Mouse (Mus musculus): ENCODE results near the gene Slc2a9. TPM values are rescaled to one million over a fixed set of nuclear protein-coding genes. Genes with fewer than 3 reads are reported as not detected.

Gene Slc2a9
- polyA plus RNA-seq, 1 experiment = 1.1 TPM

DNA sequence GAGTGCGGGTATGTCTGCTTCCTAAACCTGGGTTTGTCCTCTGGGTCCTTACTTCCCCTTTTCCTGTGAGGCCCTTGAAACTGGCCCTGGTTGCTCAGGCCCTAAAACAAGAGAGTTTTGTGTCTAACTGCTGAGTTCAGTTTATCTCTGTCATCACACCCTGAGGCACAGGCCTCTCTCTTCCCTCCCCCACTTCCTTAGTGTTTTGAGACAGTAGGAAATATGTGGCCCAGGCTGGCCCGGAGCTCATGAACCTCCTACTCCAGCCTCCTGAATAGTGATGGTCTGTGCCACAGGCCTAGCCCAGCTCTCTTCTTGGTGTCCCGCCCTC is 2.5 kb upstream of the Slc2a9 start:
- H3K36me3 ChIP-seq (replicated peaks; ENCODE audit: low read length) = peaks cover 8% of the 10 kb centered on the region
- TF ChIP-seq FLI1 (IDR thresholded peaks at IDR 0.05; ENCODE audit: low read length) (no peak), GATA1 (IDR thresholded peaks at IDR 0.05; ENCODE audit: borderline replicate concordance, low read length) (no peak)
- peaks cover 12% of the 10 kb centered on the region for H3K9me3 ChIP-seq
- no peaks in the 10 kb centered on the region for H3K27me3 ChIP-seq (replicated peaks)
- H3K4me3 ChIP-seq (replicated peaks) = no peak overlapping the region
- H3K4me1 ChIP-seq = peaks cover 58% of the 10 kb centered on the region

DNA sequence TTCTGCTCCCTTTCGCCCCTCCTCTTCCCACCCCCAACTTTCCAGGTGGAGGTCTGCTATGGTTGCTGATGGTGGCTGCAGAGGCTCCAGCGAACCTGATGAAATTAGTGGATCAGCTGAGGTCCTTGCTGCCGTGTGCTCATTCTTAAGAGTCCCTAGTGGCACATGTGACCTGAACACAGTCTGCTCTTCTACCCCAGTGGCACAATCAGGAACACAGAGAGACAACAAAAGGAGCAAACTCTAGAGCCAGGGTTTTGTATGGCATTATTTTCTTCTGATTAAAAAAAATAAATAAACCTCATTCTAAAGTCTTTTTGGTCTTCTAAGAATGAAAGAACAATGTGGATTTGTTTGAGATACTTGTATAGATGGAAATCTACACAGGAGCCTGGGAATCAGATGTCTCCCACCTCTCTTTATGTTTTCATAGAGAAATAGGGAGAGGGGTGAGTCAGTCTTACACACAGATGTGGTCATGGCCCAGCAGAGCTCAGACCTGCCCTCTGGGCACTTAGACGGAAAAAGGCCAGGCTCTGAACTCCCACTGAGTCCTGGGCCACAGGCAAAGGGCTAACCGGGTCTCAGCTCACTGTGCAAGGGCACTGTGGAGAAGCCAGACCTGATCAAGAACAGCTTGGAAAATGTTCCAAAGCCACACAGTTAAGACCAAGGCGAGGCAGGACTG is 1.9 kb upstream of the Slc2a9 start:
- Histone ChIP-seq H3K9me3 (peaks cover 11% of the 10 kb centered on the region), H3K27me3 (replicated peaks) (no peaks in the 10 kb centered on the region), H3K4me3 (replicated peaks) (no peak overlapping the region), H3K4me1 (peaks cover 58% of the 10 kb centered on the region), H3K36me3 (replicated peaks; ENCODE audit: low read length) (peaks cover 8% of the 10 kb centered on the region)
- TF ChIP-seq FLI1 (IDR thresholded peaks at IDR 0.05; ENCODE audit: low read length) = no peak
- no peak for TF ChIP-seq GATA1 (IDR thresholded peaks at IDR 0.05; ENCODE audit: borderline replicate concordance, low read length)

DNA sequence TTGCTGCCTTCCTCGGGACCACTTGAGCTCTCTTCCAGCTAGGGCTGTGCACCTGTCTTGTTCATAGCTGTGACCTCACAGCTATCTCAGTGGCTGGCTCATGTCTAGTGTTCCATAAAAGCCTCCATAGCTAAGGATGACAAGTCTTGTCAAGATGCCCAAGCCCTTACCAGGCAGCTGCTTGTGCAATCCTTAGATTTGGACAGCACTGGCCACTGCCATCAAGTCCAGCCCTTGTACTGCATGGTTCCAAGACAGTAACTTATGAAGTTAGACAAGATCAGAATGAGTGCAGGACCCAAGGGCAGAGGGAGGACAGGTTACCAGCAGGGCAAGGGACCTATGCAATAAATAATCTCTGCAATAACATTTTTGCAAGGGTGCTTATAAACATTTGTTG is 1.2 kb upstream of the Slc2a9 start:
- H3K36me3 ChIP-seq (replicated peaks; ENCODE audit: low read length) = peaks cover 1% of the 10 kb centered on the region
- H3K9me3 ChIP-seq = peaks cover 3% of the 10 kb centered on the region
- no peak overlapping the region for H3K4me3 ChIP-seq (replicated peaks)
- no peaks in the 10 kb centered on the region for H3K27me3 ChIP-seq (replicated peaks)
- no peak for TF ChIP-seq FLI1 (IDR thresholded peaks at IDR 0.05; ENCODE audit: low read length)
- TF ChIP-seq GATA1 (IDR thresholded peaks at IDR 0.05; ENCODE audit: borderline replicate concordance, low read length) = no peak
- peaks cover 58% of the 10 kb centered on the region for H3K4me1 ChIP-seq

DNA sequence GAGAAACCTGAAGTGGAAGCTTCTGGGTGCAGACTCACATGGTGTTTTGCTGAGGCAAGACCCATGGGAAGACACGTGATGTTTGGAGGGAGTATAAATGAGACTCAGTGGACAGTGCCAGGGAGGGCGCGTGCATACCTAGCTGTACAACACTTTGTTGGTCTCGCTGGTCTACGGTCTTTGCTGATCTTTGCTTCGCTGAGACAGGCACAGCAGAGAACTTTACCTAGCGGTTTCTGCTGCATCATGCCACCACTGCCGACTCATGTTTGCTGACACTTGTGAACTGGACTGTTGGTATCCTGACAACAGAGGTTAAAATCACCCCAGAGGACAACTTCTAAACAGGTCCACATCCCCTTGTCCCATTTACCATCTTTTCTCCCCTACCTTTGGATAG is 2.9 kb downstream of the Slc2a9 start:
- H3K9me3 ChIP-seq = peaks cover 11% of the 10 kb centered on the region
- TF ChIP-seq GATA1 (IDR thresholded peaks at IDR 0.05; ENCODE audit: borderline replicate concordance, low read length) = no peak
- TF ChIP-seq FLI1 (IDR thresholded peaks at IDR 0.05; ENCODE audit: low read length) = no peak
- H3K36me3 ChIP-seq (replicated peaks; ENCODE audit: low read length) = no peaks in the 10 kb centered on the region
- peaks cover 8% of the 10 kb centered on the region for H3K27me3 ChIP-seq (replicated peaks)
- peaks cover 48% of the 10 kb centered on the region for H3K4me1 ChIP-seq
- peak overlapping the region; percentile 57 for H3K4me3 ChIP-seq (replicated peaks)

DNA sequence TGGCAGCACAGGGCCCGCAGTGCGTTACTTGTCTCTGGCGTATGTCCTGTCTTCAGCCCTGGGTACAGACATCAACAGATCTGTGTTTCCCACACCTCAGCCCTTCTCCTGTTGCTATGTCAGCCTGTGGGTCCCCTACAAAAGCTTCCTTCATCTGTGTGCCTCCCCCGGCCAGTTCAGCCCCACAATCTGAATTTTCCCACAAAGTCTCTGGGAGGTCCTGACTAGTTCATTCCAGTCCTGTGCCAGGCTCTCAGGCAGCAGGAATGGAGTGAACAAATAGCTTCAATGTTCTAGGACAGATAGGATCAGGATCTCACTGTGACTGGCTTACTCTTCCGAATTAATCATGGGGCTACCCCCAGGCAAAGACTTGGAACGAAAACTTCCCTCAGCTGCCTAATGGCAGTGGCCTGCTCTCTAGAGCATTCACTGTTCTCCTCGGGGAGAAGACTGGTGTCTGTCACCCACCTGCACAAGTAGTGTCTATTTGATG is 3.6 kb downstream of the Slc2a9 start:
- Histone ChIP-seq H3K36me3 (replicated peaks; ENCODE audit: low read length) (no peaks in the 10 kb centered on the region), H3K4me1 (peaks cover 41% of the 10 kb centered on the region), H3K9me3 (peaks cover 15% of the 10 kb centered on the region), H3K4me3 (replicated peaks) (no peak overlapping the region), H3K27me3 (replicated peaks) (peaks cover 8% of the 10 kb centered on the region)
- TF ChIP-seq GATA1 (IDR thresholded peaks at IDR 0.05; ENCODE audit: borderline replicate concordance, low read length) (no peak), FLI1 (IDR thresholded peaks at IDR 0.05; ENCODE audit: low read length) (no peak)

DNA sequence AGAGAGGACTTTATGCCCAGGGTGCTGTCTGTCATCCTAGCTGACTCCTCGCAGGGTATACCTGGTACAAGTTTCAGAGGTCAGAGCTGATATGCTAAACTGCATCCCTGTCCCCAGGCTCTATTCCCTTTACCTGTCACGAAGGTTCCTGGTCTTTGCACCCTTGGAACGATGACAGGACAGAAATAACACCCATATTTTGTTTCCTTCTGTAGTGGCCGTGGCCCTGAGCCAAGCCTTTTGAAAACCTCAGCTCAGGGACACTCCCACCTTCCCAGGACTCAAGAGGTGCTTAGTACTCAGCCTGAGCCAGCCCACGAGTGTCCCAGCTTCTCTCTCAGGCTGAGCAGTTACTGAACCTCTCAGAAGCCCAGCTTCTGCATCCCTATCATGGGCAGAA is 4.5 kb downstream of the Slc2a9 start:
- no peaks in the 10 kb centered on the region for H3K36me3 ChIP-seq (replicated peaks; ENCODE audit: low read length)
- no peak overlapping the region for H3K4me3 ChIP-seq (replicated peaks)
- TF ChIP-seq GATA1 (IDR thresholded peaks at IDR 0.05; ENCODE audit: borderline replicate concordance, low read length) (no peak), FLI1 (IDR thresholded peaks at IDR 0.05; ENCODE audit: low read length) (no peak)
- peaks cover 43% of the 10 kb centered on the region for H3K4me1 ChIP-seq
- peaks cover 24% of the 10 kb centered on the region for H3K9me3 ChIP-seq
- H3K27me3 ChIP-seq (replicated peaks) = peaks cover 8% of the 10 kb centered on the region

DNA sequence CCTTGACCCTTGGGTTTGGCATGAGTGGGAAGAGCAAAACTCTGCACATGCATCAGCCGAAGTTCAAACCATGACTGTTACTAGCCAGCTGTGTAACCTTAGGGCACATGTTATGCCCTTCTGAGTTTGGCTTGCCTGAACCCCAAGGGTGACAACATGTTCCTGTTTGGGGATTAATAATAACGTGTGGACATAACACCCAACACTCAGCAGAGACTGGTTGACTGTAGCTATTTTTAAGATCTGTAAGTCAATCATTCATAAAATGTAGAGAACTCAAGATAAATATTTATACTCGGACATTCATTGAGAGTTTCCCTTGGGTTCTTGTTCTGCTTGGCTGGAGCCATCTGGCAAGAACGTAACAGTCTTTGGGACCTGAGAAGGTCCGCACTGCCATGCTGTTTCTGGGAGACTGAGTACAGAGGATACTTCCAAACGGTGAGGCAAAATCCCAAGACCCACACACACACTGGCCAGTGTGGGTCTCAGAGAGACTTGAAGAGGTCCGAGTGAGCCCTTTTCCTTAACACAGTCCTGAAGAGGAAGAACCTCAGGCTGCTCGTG is 6.4 kb downstream of the Slc2a9 start:
- Histone ChIP-seq H3K4me3 (replicated peaks) (no peak overlapping the region), H3K36me3 (replicated peaks; ENCODE audit: low read length) (no peaks in the 10 kb centered on the region), H3K4me1 (peaks cover 26% of the 10 kb centered on the region), H3K9me3 (peaks cover 31% of the 10 kb centered on the region), H3K27me3 (replicated peaks) (peaks cover 15% of the 10 kb centered on the region)
- TF ChIP-seq GATA1 (IDR thresholded peaks at IDR 0.05; ENCODE audit: borderline replicate concordance, low read length) (no peak), FLI1 (IDR thresholded peaks at IDR 0.05; ENCODE audit: low read length) (no peak)

DNA sequence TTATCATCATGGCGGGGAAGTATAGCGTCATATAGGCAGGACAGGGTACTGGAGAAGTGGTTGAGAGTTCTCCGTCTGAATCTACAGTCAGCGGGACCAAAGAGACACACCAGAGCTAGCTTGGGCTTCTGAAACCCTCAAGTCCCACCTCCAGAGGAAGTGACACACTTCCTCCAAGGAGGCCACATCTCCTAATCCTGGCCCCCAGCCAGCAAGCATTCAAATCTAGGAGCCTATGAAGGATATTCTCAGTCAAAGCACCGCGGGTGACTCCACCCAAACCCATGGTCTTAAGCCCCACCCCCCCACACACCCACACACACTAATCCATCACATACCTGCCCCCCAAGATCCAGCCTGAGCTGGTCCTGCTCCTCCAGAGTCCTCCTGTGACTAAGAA is 9.1 kb downstream of the Slc2a9 start:
- H3K36me3 ChIP-seq (replicated peaks; ENCODE audit: low read length) = no peaks in the 10 kb centered on the region
- H3K27me3 ChIP-seq (replicated peaks) = peaks cover 23% of the 10 kb centered on the region
- H3K9me3 ChIP-seq = peaks cover 31% of the 10 kb centered on the region
- no peak overlapping the region for H3K4me3 ChIP-seq (replicated peaks)
- no peak for TF ChIP-seq GATA1 (IDR thresholded peaks at IDR 0.05; ENCODE audit: borderline replicate concordance, low read length)
- no peak for TF ChIP-seq FLI1 (IDR thresholded peaks at IDR 0.05; ENCODE audit: low read length)
- H3K4me1 ChIP-seq = peaks cover 16% of the 10 kb centered on the region

DNA sequence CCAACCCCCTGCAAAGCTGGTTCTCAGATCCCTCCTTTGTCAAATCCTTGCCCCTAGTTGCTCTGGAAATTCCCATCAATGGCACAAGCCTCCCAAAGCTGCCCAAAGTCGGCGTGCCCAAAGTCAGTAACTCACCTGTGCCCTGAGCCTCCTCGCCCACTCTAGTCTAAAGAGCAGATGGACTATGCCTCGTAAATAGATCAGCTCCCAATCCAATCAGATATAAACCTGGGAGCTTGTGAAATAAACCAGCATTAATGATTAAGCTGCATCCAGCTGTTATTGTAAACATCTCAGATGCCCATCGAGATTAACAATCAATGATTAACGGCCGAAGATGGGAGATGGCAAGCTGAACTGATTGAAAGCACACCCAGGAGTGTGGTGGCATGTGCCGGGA is 11.2 kb downstream of the Slc2a9 start:
- no peak overlapping the region for H3K4me3 ChIP-seq (replicated peaks)
- H3K4me1 ChIP-seq = peaks cover 14% of the 10 kb centered on the region

DNA sequence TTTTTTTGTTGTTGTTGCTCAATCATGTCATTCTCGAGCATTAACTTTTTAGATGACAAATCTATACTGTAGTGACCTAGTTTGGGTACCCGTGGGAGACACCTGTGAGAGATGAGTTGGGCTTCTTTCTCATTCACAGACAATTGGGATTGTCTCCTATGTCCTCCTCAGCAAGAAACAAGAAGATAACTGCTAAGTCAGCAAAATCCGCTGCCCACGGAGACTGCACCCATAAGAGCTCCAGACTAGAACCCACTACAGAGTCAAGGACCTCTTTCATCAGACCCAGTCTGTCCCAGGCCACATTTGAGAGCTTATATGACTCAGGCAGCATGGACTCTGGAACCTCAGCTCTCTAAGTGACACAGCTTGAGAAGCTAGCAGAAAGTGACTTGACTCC is 13.2 kb downstream of the Slc2a9 start:
- Histone ChIP-seq H3K4me1 (peaks cover 19% of the 10 kb centered on the region), H3K27me3 (replicated peaks) (peaks cover 29% of the 10 kb centered on the region), H3K36me3 (replicated peaks; ENCODE audit: low read length) (no peaks in the 10 kb centered on the region), H3K4me3 (replicated peaks) (no peak overlapping the region), H3K9me3 (peaks cover 19% of the 10 kb centered on the region)
- TF ChIP-seq FLI1 (IDR thresholded peaks at IDR 0.05; ENCODE audit: low read length) = no peak
- TF ChIP-seq GATA1 (IDR thresholded peaks at IDR 0.05; ENCODE audit: borderline replicate concordance, low read length) = no peak

More for the DNA sequence above, 11.2 kb downstream of the Slc2a9 start:
- no peaks in the 10 kb centered on the region for H3K36me3 ChIP-seq (replicated peaks; ENCODE audit: low read length)
- peaks cover 31% of the 10 kb centered on the region for H3K9me3 ChIP-seq
- TF ChIP-seq FLI1 (IDR thresholded peaks at IDR 0.05; ENCODE audit: low read length) (no peak), GATA1 (IDR thresholded peaks at IDR 0.05; ENCODE audit: borderline replicate concordance, low read length) (no peak)
- H3K27me3 ChIP-seq (replicated peaks) = peaks cover 30% of the 10 kb centered on the region

All from megakaryocyte, embryonic 14.5 days (primary cell).